Mouse (Mus musculus) liver, adult 2 months (tissue): Measurements from ENCODE around the gene Fn1. TPM values are rescaled to one million over a fixed set of nuclear protein-coding genes. Genes with fewer than 3 reads are reported as not detected.

ENCODE experiments used
- DNase-seq: peaks from one replicate; pipeline ENCODE4 v3.0.0-alpha.2; 2011; ENCODE audit warnings: low read depth, low spot score; ENCODE audit errors: extremely low read depth
- H3K27ac ChIP-seq: fragments of 200-500 bp; replicated peaks from 2 replicates; pipeline ENCODE4 v1.5.1; 2012; ENCODE audit warnings: low read depth, mild to moderate bottlenecking, control low read depth, inconsistent platforms, low read length; ENCODE audit not compliant: insufficient read depth
- H3K27me3 ChIP-seq: fragments of 200-500 bp; 2 replicates; pipeline ENCODE4 v1.6.1; 2012; ENCODE audit warnings: mild to moderate bottlenecking, moderate library complexity, low read length, inconsistent platforms; ENCODE audit not compliant: control insufficient read depth, insufficient read depth
- H3K36me3 ChIP-seq: fragments of 200-500 bp; 2 replicates; pipeline ENCODE4 v1.6.1; 2012; ENCODE audit warnings: low read length, inconsistent platforms; ENCODE audit not compliant: control insufficient read depth, insufficient read depth
- H3K4me1 ChIP-seq: fragments of 200-500 bp; 2 replicates; pipeline ENCODE4 v1.6.1; 2011; ENCODE audit warnings: low read length; ENCODE audit not compliant: control insufficient read depth, insufficient read depth
- H3K4me3 ChIP-seq: fragments of 200-500 bp; 2 replicates; pipeline ENCODE4 v1.5.1; 2011; ENCODE audit warnings: low read depth, mild to moderate bottlenecking, control low read depth, low read length, moderate library complexity; ENCODE audit not compliant: insufficient read depth
- H3K79me2 ChIP-seq: fragments of 200-500 bp; 2 replicates; pipeline ENCODE4 v1.6.1; 2012; ENCODE audit warnings: inconsistent platforms, mild to moderate bottlenecking, low read length, moderate library complexity; ENCODE audit not compliant: control insufficient read depth, insufficient read depth
- H3K9ac ChIP-seq: fragments of 200-500 bp; 2 replicates; pipeline ENCODE4 v1.6.1; 2012; ENCODE audit warnings: low read depth, mild to moderate bottlenecking, control low read depth, inconsistent platforms, low read length
- CTCF ChIP-seq: fragments of 200-500 bp; IDR thresholded peaks from 2 replicates; pipeline ENCODE4 v1.5.1; 2011; ENCODE audit warnings: low read depth, low read length, control low read depth
- POLR2A ChIP-seq: fragments of 200-500 bp; IDR thresholded peaks from 2 replicates; pipeline ENCODE4 v1.6.1; 2011; ENCODE audit warnings: low read length, control low read depth; ENCODE audit not compliant: insufficient read depth; ENCODE audit errors: extremely low read depth
- WGBS: fragments of 180-500 bp; shearing (Covaris S2); methylation state at CpG from one replicate; pipeline ENCODE4 v1.1.7; 2018; 5-methylcytosine and 5-hydroxymethylcytosine counted together
- polyA plus RNA-seq: library from polyadenylated mRNA; depleted of rRNA; stranded (reverse); fragments of >200 nt; gene quantifications from 2 replicates; pipeline ENCODE4 v1.2.3, GENCODE M21; 2012
- total RNA-seq: library from RNA; depleted of rRNA; stranded (reverse); fragments of >200 nt; gene quantifications from 2 replicates; pipeline ENCODE4 v1.2.3, GENCODE M21; 2014

Fn1 gene
- total and polyA plus RNA-seq, 2 experiments: 530 to 698 TPM

- H3K4me3 ChIP-seq: peak overlapping the region; percentile 62
- TF ChIP-seq POLR2A: no peak
- TF ChIP-seq CTCF: no peak
- H3K27me3 ChIP-seq: no peaks in the 10 kb centered on the region
- no peak for DNase-seq
- H3K9ac ChIP-seq: peak overlapping the region; percentile 79
- peaks cover 4% of the 10 kb centered on the region for H3K79me2 ChIP-seq
- H3K27ac ChIP-seq: peak overlapping the region; percentile 93
- H3K36me3 ChIP-seq: peaks cover 14% of the 10 kb centered on the region
- WGBS: 36% methylated on average over 8 of the region's 8 CpGs
- H3K4me1 ChIP-seq: peaks cover 3% of the 10 kb centered on the region
These were observed 1.2 kb upstream of the Fn1 start for GRCm38 (mm10) chr1:71654221-71654620.

- H3K79me2 ChIP-seq: peaks cover 6% of the 10 kb centered on the region
- peak overlapping the region; percentile 93 for H3K27ac ChIP-seq
- peaks cover 20% of the 10 kb centered on the region for H3K36me3 ChIP-seq
- TF ChIP-seq POLR2A: no peak
- no peak for TF ChIP-seq CTCF
- peak overlapping the region; percentile 62 for H3K4me3 ChIP-seq
- peaks cover 7% of the 10 kb centered on the region for H3K4me1 ChIP-seq
- under 1% methylated on average over 24 of the region's 24 CpGs for WGBS
- H3K27me3 ChIP-seq: no peaks in the 10 kb centered on the region
- H3K9ac ChIP-seq: peak overlapping the region; percentile 79
- DNase-seq: no peak
These were observed 580 bp upstream of the Fn1 start for GRCm38 (mm10) chr1:71653400-71654159.

- WGBS: 11% methylated on average over 1 of the region's 1 CpGs
- TF ChIP-seq POLR2A (no peak), CTCF (no peak)
- Histone ChIP-seq H3K4me3 (peak overlapping the region; percentile 89), H3K4me1 (peaks cover 10% of the 10 kb centered on the region), H3K9ac (peak overlapping the region; percentile 83), H3K27ac (peak overlapping the region; percentile 85), H3K36me3 (peaks cover 34% of the 10 kb centered on the region), H3K27me3 (no peaks in the 10 kb centered on the region), H3K79me2 (peaks cover 10% of the 10 kb centered on the region)
- no peak for DNase-seq
These were observed 1.2 kb downstream of the Fn1 start for GRCm38 (mm10) chr1:71651828-71652227.

- Histone ChIP-seq H3K27ac (peak overlapping the region; percentile 85), H3K79me2 (peaks cover 10% of the 10 kb centered on the region), H3K4me3 (peak overlapping the region; percentile 89), H3K36me3 (peaks cover 35% of the 10 kb centered on the region), H3K4me1 (peaks cover 10% of the 10 kb centered on the region), H3K27me3 (no peaks in the 10 kb centered on the region), H3K9ac (peak overlapping the region; percentile 88)
- no peak for TF ChIP-seq CTCF
- no peak for TF ChIP-seq POLR2A
- 18% methylated on average over 9 of the region's 9 CpGs for WGBS
- peak; percentile 54 for DNase-seq
These were observed 1.7 kb downstream of the Fn1 start for GRCm38 (mm10) chr1:71651315-71651714.

GRCm38 (mm10) chr1:71650741-71651140, 2.3 kb downstream of the Fn1 start:
- no peaks in the 10 kb centered on the region for H3K27me3 ChIP-seq
- peak overlapping the region; percentile 99 for H3K27ac ChIP-seq
- peak overlapping the region; percentile 84 for H3K9ac ChIP-seq
- 8% methylated on average over 6 of the region's 6 CpGs for WGBS
- TF ChIP-seq CTCF: no peak
- peak; percentile 70; the same call in 1 of the 2 replicates for TF ChIP-seq POLR2A
- H3K4me3 ChIP-seq: peak overlapping the region; percentile 55
- peaks cover 10% of the 10 kb centered on the region for H3K4me1 ChIP-seq
- peaks cover 40% of the 10 kb centered on the region for H3K36me3 ChIP-seq
- peak; percentile 96 for DNase-seq
- peaks cover 10% of the 10 kb centered on the region for H3K79me2 ChIP-seq

GRCm38 (mm10) chr1:71648166-71648565, 4.8 kb downstream of the Fn1 start:
- H3K9ac ChIP-seq: peak overlapping the region; percentile 81
- no peaks in the 10 kb centered on the region for H3K27me3 ChIP-seq
- peaks cover 64% of the 10 kb centered on the region for H3K36me3 ChIP-seq
- peaks cover 10% of the 10 kb centered on the region for H3K79me2 ChIP-seq
- TF ChIP-seq CTCF (no peak), POLR2A (no peak)
- peaks cover 13% of the 10 kb centered on the region for H3K4me1 ChIP-seq
- DNase-seq: no peak
- whole genome bisulfite sequencing: 48% methylated on average over 7 of the region's 7 CpGs
- peak overlapping the region; percentile 37; the same call in 1 of the 2 replicates for H3K4me3 ChIP-seq
- H3K27ac ChIP-seq: peak overlapping the region; percentile 90
